Mouse (Mus musculus): ENCODE results near the gene E130208F15Rik. TPM values are rescaled to one million over a fixed set of nuclear protein-coding genes. Genes with fewer than 3 reads are reported as not detected.

Gene E130208F15Rik
- polyA plus RNA-seq, 1 experiment: not detected

DNA sequence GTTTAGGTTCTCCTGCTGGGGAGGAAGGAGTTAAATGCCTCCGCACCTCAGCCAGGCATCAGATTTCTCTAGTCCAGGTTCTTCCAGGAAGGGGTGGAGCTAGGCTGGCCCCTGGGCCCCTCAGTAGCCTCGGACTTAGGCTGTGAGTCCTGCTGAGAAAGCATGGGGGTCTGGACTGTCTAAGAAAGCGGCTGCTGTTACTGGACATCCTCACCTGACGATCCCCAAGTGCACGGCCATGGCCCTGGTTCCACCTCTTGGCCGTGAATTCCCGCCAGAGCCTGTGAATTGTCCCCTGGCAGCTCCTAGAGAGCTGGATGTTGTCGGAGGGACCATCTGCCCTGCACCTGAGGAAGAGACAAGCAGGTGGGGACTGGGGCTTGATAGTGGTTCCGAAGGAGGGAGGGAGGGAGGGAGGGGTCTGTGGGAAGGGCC lies 6.8 kb upstream of the E130208F15Rik start, which contains the start of gene Syne4:
TSS of gene Syne4 (plus strand) at position 87 of the 435 bp plus-strand sequence.
- Histone ChIP-seq H3K4me3 (ENCODE audit: insufficient read depth, low read depth, low read length) (no peak within 1 kb of the TSS), H3K27ac (ENCODE audit: insufficient read depth, low read depth, low read length) (no peak within 1 kb of the TSS), H3K4me1 (ENCODE audit: control insufficient read depth, insufficient read depth, low read length) (peaks cover 4% of the 10 kb centered on the region)
- 32% methylated on average over 9 of the region's 9 CpGs for WGBS
- no peak for TF ChIP-seq CTCF (IDR thresholded peaks at IDR 0.05; ENCODE audit: insufficient read depth, low read depth, low read length)
- TF ChIP-seq POLR2A (IDR thresholded peaks at IDR 0.05; ENCODE audit: insufficient read depth, low read depth, low read length): no peak

GRCm38 (mm10) chr7:30315559-30316529 lies 5.7 kb upstream of the E130208F15Rik start:
- H3K27ac ChIP-seq (ENCODE audit: insufficient read depth, low read depth, low read length): no peak overlapping the region
- H3K4me1 ChIP-seq (ENCODE audit: control insufficient read depth, insufficient read depth, low read length): no peaks in the 10 kb centered on the region
- no peak for TF ChIP-seq POLR2A (IDR thresholded peaks at IDR 0.05; ENCODE audit: insufficient read depth, low read depth, low read length)
- no peak for TF ChIP-seq CTCF (IDR thresholded peaks at IDR 0.05; ENCODE audit: insufficient read depth, low read depth, low read length)
- no peak overlapping the region for H3K4me3 ChIP-seq (ENCODE audit: insufficient read depth, low read depth, low read length)
- 78% methylated on average over 13 of the region's 13 CpGs for WGBS

GRCm38 (mm10) chr7:30318142-30318541 lies 3.4 kb upstream of the E130208F15Rik start:
- no peak for TF ChIP-seq POLR2A (IDR thresholded peaks at IDR 0.05; ENCODE audit: insufficient read depth, low read depth, low read length)
- TF ChIP-seq CTCF (IDR thresholded peaks at IDR 0.05; ENCODE audit: insufficient read depth, low read depth, low read length): no peak
- no peak overlapping the region for H3K27ac ChIP-seq (ENCODE audit: insufficient read depth, low read depth, low read length)
- H3K4me3 ChIP-seq (ENCODE audit: insufficient read depth, low read depth, low read length): no peak overlapping the region
- WGBS: 95% methylated on average over 3 of the region's 3 CpGs
- H3K4me1 ChIP-seq (ENCODE audit: control insufficient read depth, insufficient read depth, low read length): peaks cover 4% of the 10 kb centered on the region; the same call in 1 of the 2 replicates

GRCm38 (mm10) chr7:30320946-30321345 lies 594 bp upstream of the E130208F15Rik start:
- Histone ChIP-seq H3K4me3 (ENCODE audit: insufficient read depth, low read depth, low read length) (no peak overlapping the region), H3K27ac (ENCODE audit: insufficient read depth, low read depth, low read length) (no peak overlapping the region), H3K4me1 (ENCODE audit: control insufficient read depth, insufficient read depth, low read length) (peaks cover 4% of the 10 kb centered on the region; the same call in 1 of the 2 replicates)
- WGBS: 82% methylated on average over 2 of the region's 2 CpGs
- no peak for TF ChIP-seq POLR2A (IDR thresholded peaks at IDR 0.05; ENCODE audit: insufficient read depth, low read depth, low read length)
- TF ChIP-seq CTCF (IDR thresholded peaks at IDR 0.05; ENCODE audit: insufficient read depth, low read depth, low read length): no peak

DNA sequence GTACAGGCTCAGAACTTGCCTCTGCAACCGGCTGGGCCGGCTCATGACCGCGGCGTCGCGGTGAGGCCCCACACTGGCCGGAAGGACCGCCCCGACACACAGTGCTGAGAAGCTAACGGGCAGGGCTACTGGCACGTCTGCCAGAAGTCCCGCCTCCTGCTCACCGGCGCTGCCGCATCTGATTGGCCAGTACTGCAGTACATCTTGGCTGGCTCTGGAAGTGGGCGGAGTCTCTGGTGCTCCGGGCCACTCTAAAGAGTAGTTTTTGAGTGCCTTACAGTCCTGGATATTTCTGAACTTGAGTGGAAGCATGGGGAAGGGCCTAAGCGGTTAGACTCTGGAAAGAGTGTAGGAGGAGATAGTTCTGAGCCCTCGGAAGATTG lies 736 bp downstream of the E130208F15Rik start:
- H3K27ac ChIP-seq (ENCODE audit: insufficient read depth, low read depth, low read length): peak overlapping the region; percentile 77
- peak overlapping the region; percentile 94 for H3K4me3 ChIP-seq (ENCODE audit: insufficient read depth, low read depth, low read length)
- WGBS: 0% methylated on average over 20 of the region's 20 CpGs
- H3K4me1 ChIP-seq (ENCODE audit: control insufficient read depth, insufficient read depth, low read length): peaks cover 7% of the 10 kb centered on the region
- TF ChIP-seq POLR2A (IDR thresholded peaks at IDR 0.05; ENCODE audit: insufficient read depth, low read depth, low read length): peak; percentile 92
- TF ChIP-seq CTCF (IDR thresholded peaks at IDR 0.05; ENCODE audit: insufficient read depth, low read depth, low read length): no peak

- H3K27ac ChIP-seq (ENCODE audit: insufficient read depth, low read depth, low read length): no peak overlapping the region
- no peak for TF ChIP-seq CTCF (IDR thresholded peaks at IDR 0.05; ENCODE audit: insufficient read depth, low read depth, low read length)
- no peak for TF ChIP-seq POLR2A (IDR thresholded peaks at IDR 0.05; ENCODE audit: insufficient read depth, low read depth, low read length)
- peaks cover 8% of the 10 kb centered on the region for H3K4me1 ChIP-seq (ENCODE audit: control insufficient read depth, insufficient read depth, low read length)
- 34% methylated on average over 6 of the region's 6 CpGs for WGBS
- peak overlapping the region; percentile 39; the same call in 1 of the 2 replicates for H3K4me3 ChIP-seq (ENCODE audit: insufficient read depth, low read depth, low read length)
These were observed 1.3 kb downstream of the E130208F15Rik start for GRCm38 (mm10) chr7:30322865-30323264.

DNA sequence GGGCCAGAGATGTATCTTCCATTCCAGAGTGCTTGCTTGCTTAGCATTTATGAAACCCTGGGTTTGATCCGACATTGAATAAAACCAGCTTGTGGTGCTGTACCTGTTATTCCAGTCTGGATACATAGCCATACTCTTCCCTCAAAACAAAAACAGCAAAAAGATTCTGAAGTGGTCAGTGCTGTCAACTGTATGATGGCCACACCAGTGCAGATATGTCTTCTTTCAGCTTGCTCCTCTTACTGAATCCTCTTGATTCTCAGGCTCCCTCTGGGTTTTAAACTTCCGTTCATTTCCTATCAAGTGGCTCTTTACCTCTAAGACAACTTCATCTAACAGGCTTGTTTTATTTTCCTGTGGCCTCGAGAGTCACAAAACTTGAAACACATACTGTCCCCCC lies 2.3 kb downstream of the E130208F15Rik start, which contains the start of gene Sdhaf1:
TSS of gene Sdhaf1 (minus strand) at position 101 of the 400 bp plus-strand sequence.
- no peak within 1 kb of the TSS for H3K27ac ChIP-seq (ENCODE audit: insufficient read depth, low read depth, low read length)
- no peak within 1 kb of the TSS for H3K4me3 ChIP-seq (ENCODE audit: insufficient read depth, low read depth, low read length)
- 77% methylated on average over 3 of the region's 3 CpGs for WGBS
- TF ChIP-seq POLR2A (IDR thresholded peaks at IDR 0.05; ENCODE audit: insufficient read depth, low read depth, low read length) (no peak), CTCF (IDR thresholded peaks at IDR 0.05; ENCODE audit: insufficient read depth, low read depth, low read length) (no peak)
- peaks cover 8% of the 10 kb centered on the region for H3K4me1 ChIP-seq (ENCODE audit: control insufficient read depth, insufficient read depth, low read length)

GRCm38 (mm10) chr7:30324300-30324944 lies 2.9 kb downstream of the E130208F15Rik start:
- no peak overlapping the region for H3K27ac ChIP-seq (ENCODE audit: insufficient read depth, low read depth, low read length)
- WGBS: 77% methylated on average over 5 of the region's 5 CpGs
- no peak for TF ChIP-seq CTCF (IDR thresholded peaks at IDR 0.05; ENCODE audit: insufficient read depth, low read depth, low read length)

DNA sequence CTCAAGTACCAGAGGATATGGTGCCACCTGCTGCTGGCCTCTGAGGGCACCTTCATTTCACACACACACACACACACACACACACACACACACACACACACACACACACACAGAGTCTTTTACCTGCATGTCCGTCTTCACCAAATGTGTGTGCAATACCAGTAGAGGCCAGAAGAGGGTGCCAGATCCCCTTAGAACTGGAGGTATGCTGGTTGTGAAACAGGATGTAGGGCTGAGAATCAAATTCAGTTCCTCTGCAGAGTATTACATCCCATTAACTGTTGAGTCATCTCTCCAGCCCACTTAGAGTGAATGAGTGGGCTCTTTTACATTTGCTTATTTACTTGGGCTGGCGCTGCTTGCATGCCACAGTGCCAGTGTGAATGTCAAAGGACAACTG lies 3.8 kb downstream of the E130208F15Rik start:
- no peak for TF ChIP-seq POLR2A (IDR thresholded peaks at IDR 0.05; ENCODE audit: insufficient read depth, low read depth, low read length)
- no peak for TF ChIP-seq CTCF (IDR thresholded peaks at IDR 0.05; ENCODE audit: insufficient read depth, low read depth, low read length)

More at GRCm38 (mm10) chr7:30324300-30324944, 2.9 kb downstream of the E130208F15Rik start:
- no peak overlapping the region for H3K4me3 ChIP-seq (ENCODE audit: insufficient read depth, low read depth, low read length)
- H3K4me1 ChIP-seq (ENCODE audit: control insufficient read depth, insufficient read depth, low read length): peaks cover 8% of the 10 kb centered on the region

More for the DNA sequence above, 3.8 kb downstream of the E130208F15Rik start:
- Histone ChIP-seq H3K27ac (ENCODE audit: insufficient read depth, low read depth, low read length) (no peak overlapping the region), H3K4me3 (ENCODE audit: insufficient read depth, low read depth, low read length) (no peak overlapping the region), H3K4me1 (ENCODE audit: control insufficient read depth, insufficient read depth, low read length) (peaks cover 8% of the 10 kb centered on the region)
- WGBS: 31% methylated on average over 2 of the region's 2 CpGs

Measured in olfactory bulb, adult 2 months (tissue).